Mouse (Mus musculus): Measurements from ENCODE around the gene Arhgap17.

Gene Arhgap17

GRCm38 (mm10) chr7:123368778-123369746, 653 bp downstream of the Arhgap17 start:
- DNase-seq (ENCODE audit: low spot score in 2 of 2) = peak in 1 of 2 experiments; percentile 46

- no peak for DNase-seq (ENCODE audit: low spot score in 2 of 2)
Measured at GRCm38 (mm10) chr7:123368187-123368586, 1.5 kb downstream of the Arhgap17 start.

GRCm38 (mm10) chr7:123367218-123368150, 2.2 kb downstream of the Arhgap17 start:
- DNase-seq (ENCODE audit: low spot score in 2 of 2) = peak in 1 of 2 experiments; percentile 63

GRCm38 (mm10) chr7:123366806-123367205, 2.9 kb downstream of the Arhgap17 start:
- no peak for DNase-seq (ENCODE audit: low spot score in 2 of 2)

GRCm38 (mm10) chr7:123365876-123366741, 3.6 kb downstream of the Arhgap17 start:
- no peak for DNase-seq (ENCODE audit: low spot score in 2 of 2)

- DNase-seq (ENCODE audit: low spot score in 2 of 2) = peak in 1 of 2 experiments; percentile 53
Measured at GRCm38 (mm10) chr7:123363971-123364370, 5.7 kb downstream of the Arhgap17 start.

- DNase-seq (ENCODE audit: low spot score in 2 of 2) = no peak
Measured at GRCm38 (mm10) chr7:123362806-123363205, 6.9 kb downstream of the Arhgap17 start.

GRCm38 (mm10) chr7:123361229-123361980, 8.3 kb downstream of the Arhgap17 start:
- no peak for DNase-seq (ENCODE audit: low spot score in 2 of 2)

- DNase-seq (ENCODE audit: low spot score in 2 of 2) = no peak
Measured at GRCm38 (mm10) chr7:123360185-123360584, 9.5 kb downstream of the Arhgap17 start.

- DNase-seq (ENCODE audit: low spot score in 2 of 2) = no peak
Measured at GRCm38 (mm10) chr7:123359101-123359500, 10.6 kb downstream of the Arhgap17 start.

GRCm38 (mm10) chr7:123356158-123356557, 13.6 kb downstream of the Arhgap17 start:
- no peak for DNase-seq (ENCODE audit: low spot score in 2 of 2)

- DNase-seq (ENCODE audit: low spot score in 2 of 2) = no peak
Measured at GRCm38 (mm10) chr7:123354851-123355250, 14.9 kb downstream of the Arhgap17 start.

GRCm38 (mm10) chr7:123354392-123354791, 15.3 kb downstream of the Arhgap17 start:
- DNase-seq (ENCODE audit: low spot score in 2 of 2) = no peak

GRCm38 (mm10) chr7:123353879-123354278, 15.8 kb downstream of the Arhgap17 start:
- no peak for DNase-seq (ENCODE audit: low spot score in 2 of 2)

GRCm38 (mm10) chr7:123353081-123353480, 16.6 kb downstream of the Arhgap17 start:
- DNase-seq (ENCODE audit: low spot score in 2 of 2) = no peak

GRCm38 (mm10) chr7:123350243-123350642, 19.5 kb downstream of the Arhgap17 start:
- no peak for DNase-seq (ENCODE audit: low spot score in 2 of 2)

- no peak for DNase-seq (ENCODE audit: low spot score in 2 of 2)
Measured at GRCm38 (mm10) chr7:123349813-123350212, 19.9 kb downstream of the Arhgap17 start.

GRCm38 (mm10) chr7:123346631-123347290, 23.0 kb downstream of the Arhgap17 start:
- no peak for DNase-seq (ENCODE audit: low spot score in 2 of 2)

- DNase-seq (ENCODE audit: low spot score in 2 of 2) = no peak
Measured at GRCm38 (mm10) chr7:123345041-123345544, 24.6 kb downstream of the Arhgap17 start.
